Mouse (Mus musculus) testis, adult 2 months (tissue): ENCODE results near the gene Adgrd1.

Source experiments
- CTCF ChIP-seq: fragments of 200-500 bp; IDR thresholded peaks from 2 replicates; pipeline ENCODE4 v1.5.1; 2012; ENCODE audit warnings: low read depth, mild to moderate bottlenecking, inconsistent platforms, low read length, moderate library complexity; ENCODE audit not compliant: control insufficient read depth, insufficient read depth, insufficient replicate concordance
- POLR2A ChIP-seq: fragments of 200-500 bp; IDR thresholded peaks from 2 replicates; pipeline ENCODE4 v1.6.1; 2012; ENCODE audit warnings: low read depth, mild to moderate bottlenecking, inconsistent platforms, low read length, moderate library complexity; ENCODE audit not compliant: control insufficient read depth

DNA sequence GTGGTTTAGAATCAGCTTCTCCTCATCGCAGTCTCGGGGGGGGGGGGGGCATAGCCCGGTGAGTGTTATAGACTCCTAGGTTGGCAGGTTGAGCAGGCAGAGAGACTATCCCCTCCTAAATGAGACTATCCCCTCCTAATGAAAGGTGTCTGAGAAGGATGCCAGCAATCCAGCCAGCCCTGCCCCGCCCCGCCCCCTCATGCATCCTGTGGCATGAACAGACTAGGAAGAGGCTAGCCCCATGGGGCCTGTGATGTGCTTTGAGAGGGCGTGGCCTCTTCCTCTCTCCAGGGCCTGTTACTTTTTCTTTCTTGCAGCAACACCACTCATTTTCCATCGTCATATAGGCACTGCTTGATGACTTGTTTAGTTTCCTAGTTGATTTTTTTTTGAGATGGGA, 15.0 kb upstream of the Adgrd1 start:
- TF ChIP-seq POLR2A (no peak), CTCF (no peak)
